ENCODE assay signal across 9 mouse cellular contexts in genomic region chr2:157914105-157914764, GRCm38 (mm10). TPM values are rescaled to one million over a fixed set of nuclear protein-coding genes. Genes with fewer than 3 reads are reported as not detected.
DNase-seq lines count a peak whose midpoint lies in the region; ATAC-seq and TF ChIP-seq lines count a peak whose summit lies in the region.
"Had no signal": no experiment of that assay in that cellular context is flagged by ENCODE, and none has a peak within 500 bp of the region (broad histone marks: within the 10 kb centered on the region; RNA-seq: fewer than 3 reads in every experiment).

Gene Vstm2l, plus strand, starts transcription at chr2:157914653.

- H3K4me2 ChIP-seq in heart, embryonic 13.5 days, result peak within 1 kb of the TSS; percentile 66
- H3K4me2 ChIP-seq in midbrain, embryonic 14.5 days (ENCODE audit: low read length), result peak within 1 kb of the TSS; percentile 67

- no peak for TF ChIP-seq EP300 in heart, adult 2 months (IDR thresholded peaks at IDR 0.05; ENCODE audit: insufficient read depth, low read depth, low read length)

- no peaks in the 10 kb centered on the region for H3K9me3 ChIP-seq in heart, embryonic 13.5 days
- no peaks in the 10 kb centered on the region for H3K9me3 ChIP-seq in forebrain, embryonic 10.5 days
- no peaks in the 10 kb centered on the region for H3K9me3 ChIP-seq in midbrain, embryonic 14.5 days (ENCODE audit: control insufficient read depth, low read length)

- H3K27ac ChIP-seq in heart, embryonic 13.5 days (replicated peaks), result no peak within 1 kb of the TSS
- no peak within 1 kb of the TSS for H3K27ac ChIP-seq in heart, adult 2 months
- H3K27ac ChIP-seq in forebrain, embryonic 10.5 days, result no peak within 1 kb of the TSS
- peak within 1 kb of the TSS; percentile 77 for H3K27ac ChIP-seq in layer of hippocampus, adult 2 months
- H3K27ac ChIP-seq in midbrain, embryonic 14.5 days (replicated peaks; ENCODE audit: low read depth, low read length), result peak within 1 kb of the TSS; percentile 88
- no peak within 1 kb of the TSS for H3K27ac ChIP-seq in thymus, adult 2 months (ENCODE audit: control insufficient read depth, insufficient read depth, low read length)

- DNase-seq in heart, adult 2 months, result no peak
- DNase-seq in ZHBTc4 (ENCODE audit: low read depth, low spot score), result peak; percentile 74
- DNase-seq in forebrain, embryonic 10.5 days (ENCODE audit: extremely low spot score, low spot score), result peak; percentile 35
- peak; percentile 63 to 71 for DNase-seq in layer of hippocampus, adult 2 months (ENCODE audit: low spot score in 2 of 2)
- peak; percentile 93 for DNase-seq in midbrain, embryonic 14.5 days
- no peak for DNase-seq in gastrocnemius, adult 18-20 months (ENCODE audit: low spot score)
- no peak for DNase-seq in thymus, adult 2 months

- H3K9ac ChIP-seq in heart, embryonic 13.5 days, result no peak within 1 kb of the TSS
- H3K9ac ChIP-seq in heart, adult 2 months (ENCODE audit: low read depth, low read length), result no peak within 1 kb of the TSS
- H3K9ac ChIP-seq in midbrain, embryonic 14.5 days (replicated peaks; ENCODE audit: low read length), result peak within 1 kb of the TSS; percentile 80

- TF ChIP-seq POLR2A in heart, adult 2 months (IDR thresholded peaks at IDR 0.05; ENCODE audit: insufficient read depth, low read depth, low read length), result no peak
- no peak for TF ChIP-seq POLR2A in thymus, adult 2 months (IDR thresholded peaks at IDR 0.05; ENCODE audit: control insufficient read depth, extremely low read depth, insufficient read depth, low read length, poor library complexity)

- peak within 1 kb of the TSS; percentile 42 for H3K4me3 ChIP-seq in heart, embryonic 13.5 days
- no peak within 1 kb of the TSS for H3K4me3 ChIP-seq in heart, adult 2 months
- peak within 1 kb of the TSS; percentile 49 for H3K4me3 ChIP-seq in forebrain, embryonic 10.5 days
- peak within 1 kb of the TSS; percentile 59 for H3K4me3 ChIP-seq in layer of hippocampus, adult 2 months
- peak within 1 kb of the TSS; percentile 59 for H3K4me3 ChIP-seq in midbrain, embryonic 14.5 days (replicated peaks; ENCODE audit: low read depth, low read length)
- H3K4me3 ChIP-seq in thymus, adult 2 months (ENCODE audit: control insufficient read depth, insufficient read depth, low read length), result no peak within 1 kb of the TSS

- intact Hi-C loops in heart, adult 2 months (cut with DNase I), result no loop called here

- no peaks in the 10 kb centered on the region for H3K36me3 ChIP-seq in heart, embryonic 13.5 days
- H3K36me3 ChIP-seq in heart, adult 2 months (ENCODE audit: control insufficient read depth, insufficient read depth, low read length), result no peaks in the 10 kb centered on the region
- H3K36me3 ChIP-seq in forebrain, embryonic 10.5 days (replicated peaks), result no peaks in the 10 kb centered on the region
- H3K36me3 ChIP-seq in midbrain, embryonic 14.5 days (ENCODE audit: control insufficient read depth, insufficient read depth, low read length), result no peaks in the 10 kb centered on the region
- no peaks in the 10 kb centered on the region for H3K36me3 ChIP-seq in thymus, adult 2 months (ENCODE audit: control insufficient read depth, insufficient read depth, low read length)

- no peak for TF ChIP-seq CTCF in heart, adult 2 months (IDR thresholded peaks at IDR 0.05)
- TF ChIP-seq CTCF in layer of hippocampus, adult 2 months (conservative IDR thresholded peaks at IDR 0.05), result no peak
- no peak for TF ChIP-seq CTCF in thymus, adult 2 months (IDR thresholded peaks at IDR 0.05; ENCODE audit: borderline replicate concordance, control insufficient read depth, extremely low read depth, insufficient read depth, low read length, poor library complexity)

- no peaks in the 10 kb centered on the region for H3K79me2 ChIP-seq in heart, adult 2 months (replicated peaks; ENCODE audit: control insufficient read depth, insufficient read depth, low read length)

- H3K4me1 ChIP-seq in heart, embryonic 13.5 days, result peaks cover 8% of the 10 kb centered on the region
- no peaks in the 10 kb centered on the region for H3K4me1 ChIP-seq in heart, adult 2 months (ENCODE audit: control insufficient read depth, insufficient read depth, low read length)
- H3K4me1 ChIP-seq in forebrain, embryonic 10.5 days, result peaks cover 21% of the 10 kb centered on the region
- peaks cover 39% of the 10 kb centered on the region for H3K4me1 ChIP-seq in midbrain, embryonic 14.5 days (ENCODE audit: control insufficient read depth, insufficient read depth, low read length)
- no peaks in the 10 kb centered on the region for H3K4me1 ChIP-seq in thymus, adult 2 months (replicated peaks; ENCODE audit: control insufficient read depth, insufficient read depth, low read length)

- no peak for ATAC-seq in heart, embryonic 13.5 days (ENCODE audit: extremely low read depth, insufficient number of reproducible peaks, low FRiP score, low TSS enrichment)
- peak; percentile 50; the same call in 1 of the 2 replicates for ATAC-seq in midbrain, embryonic 14.5 days (ENCODE audit: low FRiP score, low TSS enrichment)

- WGBS in heart, embryonic 13.5 days, result 3% methylated on average over 60 of the region's 62 CpGs
- WGBS in heart, adult 2 months, result 6% methylated on average over 60 of the region's 62 CpGs
- WGBS in forebrain, embryonic 10.5 days, result 2% methylated on average over 59 of the region's 62 CpGs
- 3% methylated on average over 44 of the region's 62 CpGs for WGBS in midbrain, embryonic 14.5 days
- WGBS in thymus, adult 2 months, result 14% methylated on average over 60 of the region's 62 CpGs

- peaks cover 95% of the 10 kb centered on the region for H3K27me3 ChIP-seq in heart, embryonic 13.5 days (replicated peaks)
- H3K27me3 ChIP-seq in heart, adult 2 months (ENCODE audit: control insufficient read depth, insufficient read depth, low read length), result peaks cover 7% of the 10 kb centered on the region
- H3K27me3 ChIP-seq in forebrain, embryonic 10.5 days (ENCODE audit: poor library complexity, severe bottlenecking), result peaks cover 65% of the 10 kb centered on the region
- peaks cover 4% of the 10 kb centered on the region; the same call in 1 of the 2 replicates for H3K27me3 ChIP-seq in midbrain, embryonic 14.5 days (ENCODE audit: control insufficient read depth, insufficient read depth, low read length)
- H3K27me3 ChIP-seq in thymus, adult 2 months (ENCODE audit: control insufficient read depth, insufficient read depth, low read length), result no peaks in the 10 kb centered on the region; the same call in 1 of the 2 replicates

RNA-seq across cellular contexts. Expression of gene Vstm2l, which starts in this region (rescaled TPM):
- polyA plus RNA-seq in heart, embryonic 13.5 days (2015; fragmentation: Nextera tagmentation; extraction: Ambion mirVana), result 0.10 TPM in 1 of 2 replicates, not detected in the other
- not detected for total RNA-seq in heart, adult 2 months (2021)
- 0.08 TPM in 1 of 2 replicates, not detected in the other for polyA plus RNA-seq in heart, adult 2 months (2012; rRNA removed)
- 0.10 and 0.11 TPM in 2 replicates for polyA plus RNA-seq in forebrain, embryonic 10.5 days (2016; fragmentation: Nextera tagmentation; extraction: Ambion mirVana)
- total RNA-seq in layer of hippocampus, adult 2 months (2021), result 100 to 1,000 TPM; 110 to 112 TPM
- polyA plus RNA-seq in midbrain, embryonic 14.5 days (2014; fragmentation: Nextera tagmentation; extraction: Ambion mirVana), result 38.5 and 56.7 TPM in 2 replicates
- total RNA-seq in gastrocnemius, adult 18-20 months (2021), result not detected
- polyA plus RNA-seq in thymus, adult 2 months (2012; rRNA removed), result 0.11 and 0.36 TPM in 2 replicates
- total RNA-seq: hematopoietic stem cell, adult 5-6 weeks had no signal

Comparison
In these comparisons a context has a peak if more than half of its experiments do, and no peak if none do; other contexts are left out.
1. RNA of gene Vstm2l (total RNA-seq): 110 to 112 TPM in layer of hippocampus, adult 2 months; not detected in heart, adult 2 months and not detected in gastrocnemius, adult 18-20 months; every median in the first group is over 10 times any median in the second.
2. RNA of gene Vstm2l (polyA plus RNA-seq): 38.5 to 56.7 TPM in midbrain, embryonic 14.5 days; 0.11 to 0.36 TPM in thymus, adult 2 months, 0.10 to 0.11 TPM in forebrain, embryonic 10.5 days, 0.08 TPM in heart, adult 2 months and 0.10 TPM in heart, embryonic 13.5 days; every median in the first group is over 10 times any median in the second.
3. H3K4me3 ChIP-seq: peak in heart, embryonic 13.5 days (single experiment), layer of hippocampus, adult 2 months (single experiment) and midbrain, embryonic 14.5 days (single experiment); none in heart, adult 2 months (single experiment) and thymus, adult 2 months (single experiment).
4. Peak in DNase-seq and H3K4me3 ChIP-seq in forebrain, embryonic 10.5 days; RNA of the gene not detected or under 1 TPM.
5. H3K27ac ChIP-seq: peak in layer of hippocampus, adult 2 months (single experiment) and midbrain, embryonic 14.5 days (single experiment); none in heart, embryonic 13.5 days (single experiment), heart, adult 2 months (single experiment), forebrain, embryonic 10.5 days (single experiment) and thymus, adult 2 months (single experiment).
6. DNase-seq: peak in ZHBTc4 (single experiment), layer of hippocampus, adult 2 months (2 of 2) and midbrain, embryonic 14.5 days (single experiment); none in heart, adult 2 months (0 of 2), gastrocnemius, adult 18-20 months (single experiment) and thymus, adult 2 months (single experiment).